Mouse (Mus musculus): ENCODE results near the gene Wdr34.

The Wdr34 gene

DNA sequence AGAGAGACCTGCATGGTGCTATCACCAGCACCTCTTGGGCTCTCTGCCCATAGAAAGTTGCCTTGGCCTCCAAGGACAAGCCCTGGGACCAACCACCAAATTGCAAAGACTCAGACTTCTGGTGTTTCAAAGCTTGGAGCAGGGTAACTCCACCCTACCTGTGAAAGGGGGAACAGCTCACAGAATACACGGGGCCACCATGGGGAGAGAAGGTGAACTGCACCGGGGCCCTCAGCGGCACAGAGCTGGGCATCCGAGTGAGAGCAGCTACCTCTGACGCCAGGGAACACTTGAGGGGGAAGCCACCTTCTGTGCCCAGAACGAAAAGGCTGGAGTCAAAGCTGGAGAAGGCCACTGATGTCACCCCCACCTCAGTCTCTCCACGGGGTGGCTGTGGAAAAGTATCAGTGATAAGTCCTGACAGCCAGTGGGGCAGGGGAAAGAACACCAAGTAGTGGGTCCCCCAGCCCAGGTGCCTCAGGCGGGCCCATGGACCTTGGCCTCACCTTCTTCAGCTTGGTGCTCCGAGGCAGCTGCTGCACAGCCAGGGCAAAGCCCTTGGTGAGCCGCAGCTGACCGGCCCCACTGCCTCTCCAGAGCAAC lies 16.3 kb downstream of the Wdr34 start:
- DNase-seq (ENCODE audit: low spot score in 2 of 2): no peak

DNA sequence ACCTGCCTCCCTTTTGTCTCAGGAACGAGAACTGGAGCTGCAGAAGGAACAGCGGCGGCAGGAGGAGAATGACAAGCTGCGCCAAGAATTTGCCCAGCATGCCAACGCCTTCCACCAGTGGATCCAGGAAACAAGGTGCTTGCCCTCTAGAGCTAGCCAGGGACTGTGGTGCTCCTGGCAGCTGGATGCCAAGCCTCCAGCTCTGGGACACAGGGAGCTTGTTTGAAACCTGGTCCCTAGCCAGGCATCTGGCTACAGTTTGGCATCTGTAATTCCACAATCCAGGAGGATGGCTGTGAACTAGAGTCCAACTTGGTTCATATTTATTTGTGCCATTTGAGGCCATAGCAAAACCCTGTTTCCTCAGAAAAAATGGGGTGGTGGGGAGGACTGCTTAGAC lies 21.7 kb downstream of the Wdr34 start:
- DNase-seq (ENCODE audit: low spot score in 2 of 2): no peak

GRCm38 (mm10) chr2:30025454-30025853 lies 23.2 kb downstream of the Wdr34 start:
- DNase-seq (ENCODE audit: low spot score in 2 of 2): no peak

DNA sequence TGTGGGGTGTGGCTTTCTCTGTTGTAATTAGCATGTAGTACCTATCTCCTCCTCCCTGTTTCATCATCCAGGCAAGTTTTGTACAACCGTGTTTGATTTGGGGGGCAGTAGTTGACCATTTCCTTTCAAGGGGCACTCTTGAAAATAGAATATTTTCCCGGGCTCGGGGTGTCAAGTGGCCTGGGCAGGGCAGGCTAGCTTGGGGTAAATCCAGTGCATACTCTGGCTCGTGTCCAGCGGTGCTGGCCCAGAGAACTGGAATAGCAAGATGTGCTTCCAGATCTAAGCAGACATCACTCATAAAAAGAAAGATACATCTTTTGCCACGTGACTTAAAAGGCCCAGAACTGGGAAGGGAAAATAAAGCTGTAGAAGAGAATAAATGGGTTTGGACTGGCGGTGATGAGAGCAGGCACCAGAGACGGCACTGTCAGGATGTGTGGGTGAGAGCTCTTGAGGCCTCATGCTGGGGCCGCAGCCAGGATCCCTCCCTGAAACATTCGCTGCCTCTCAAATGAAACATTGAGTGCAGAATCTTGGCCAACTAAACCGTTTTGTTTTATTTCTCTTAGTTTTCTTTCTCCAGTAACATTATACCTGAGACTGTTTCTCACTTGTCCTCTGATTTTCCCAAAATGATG lies 34.2 kb downstream of the Wdr34 start:
- DNase-seq (ENCODE audit: low spot score in 2 of 2): no peak

DNA sequence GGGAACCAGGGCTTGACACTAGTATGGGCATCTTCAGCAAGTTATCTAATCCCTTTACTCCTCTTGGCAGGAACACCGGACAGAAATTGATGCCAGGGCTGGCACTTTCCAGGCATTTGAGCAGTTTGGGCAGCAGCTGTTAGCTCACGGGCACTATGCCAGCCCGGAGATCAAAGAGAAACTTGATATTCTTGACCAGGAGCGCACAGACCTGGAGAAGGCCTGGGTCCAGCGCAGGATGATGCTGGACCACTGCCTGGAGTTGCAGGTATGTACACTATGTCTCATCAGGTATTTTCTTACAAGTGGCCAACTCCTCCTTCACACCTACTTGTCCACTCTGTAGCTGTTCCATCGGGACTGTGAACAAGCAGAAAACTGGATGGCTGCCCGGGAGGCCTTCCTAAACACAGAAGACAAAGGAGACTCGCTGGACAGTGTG lies 37.8 kb downstream of the Wdr34 start:
- no peak for DNase-seq (ENCODE audit: low spot score in 2 of 2)

DNA sequence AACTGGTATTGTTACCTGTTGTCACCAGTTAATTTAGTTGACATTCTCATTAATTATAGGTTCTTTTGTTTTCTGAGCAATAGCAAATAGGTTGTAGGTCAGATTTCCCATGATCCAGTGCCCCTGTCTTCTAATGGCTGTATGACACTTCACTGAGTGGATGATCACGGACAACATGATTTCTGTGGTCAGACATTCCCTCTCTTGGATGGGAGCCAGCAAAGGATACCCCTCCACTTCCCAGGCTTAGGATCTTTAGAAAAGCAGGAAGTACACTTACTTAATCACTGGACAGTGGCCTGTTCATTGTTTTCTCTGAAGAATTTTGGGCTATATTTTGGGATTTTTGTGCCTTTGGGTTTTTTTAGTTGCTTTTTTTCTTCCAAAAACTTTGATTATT lies 39.6 kb downstream of the Wdr34 start:
- no peak for DNase-seq (ENCODE audit: low spot score in 2 of 2)

DNA sequence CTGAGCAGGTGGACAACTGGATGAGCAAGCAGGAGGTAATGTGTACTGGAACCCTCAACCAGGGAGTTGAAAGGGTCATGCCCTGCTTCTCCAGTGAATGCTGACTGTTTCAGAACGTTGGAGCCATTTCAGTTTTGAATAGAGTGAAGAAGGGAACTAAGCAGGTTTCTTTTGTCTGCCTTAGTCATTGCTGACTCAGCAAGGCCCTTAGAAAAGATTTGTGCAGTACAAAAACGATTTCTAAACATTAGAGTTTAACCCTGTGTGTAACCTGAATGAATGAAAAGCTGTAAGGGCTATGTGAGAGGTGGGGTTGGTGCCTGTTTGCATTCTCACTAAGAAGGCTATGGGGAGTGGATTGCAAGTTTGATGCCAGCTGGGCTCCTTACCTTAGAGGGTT lies 56.7 kb downstream of the Wdr34 start:
- DNase-seq (ENCODE audit: low spot score in 2 of 2): no peak

Data from urinary bladder, adult 18-20 months (tissue).